ENCODE assay signal across 10 mouse cellular contexts in the genomic region with DNA sequence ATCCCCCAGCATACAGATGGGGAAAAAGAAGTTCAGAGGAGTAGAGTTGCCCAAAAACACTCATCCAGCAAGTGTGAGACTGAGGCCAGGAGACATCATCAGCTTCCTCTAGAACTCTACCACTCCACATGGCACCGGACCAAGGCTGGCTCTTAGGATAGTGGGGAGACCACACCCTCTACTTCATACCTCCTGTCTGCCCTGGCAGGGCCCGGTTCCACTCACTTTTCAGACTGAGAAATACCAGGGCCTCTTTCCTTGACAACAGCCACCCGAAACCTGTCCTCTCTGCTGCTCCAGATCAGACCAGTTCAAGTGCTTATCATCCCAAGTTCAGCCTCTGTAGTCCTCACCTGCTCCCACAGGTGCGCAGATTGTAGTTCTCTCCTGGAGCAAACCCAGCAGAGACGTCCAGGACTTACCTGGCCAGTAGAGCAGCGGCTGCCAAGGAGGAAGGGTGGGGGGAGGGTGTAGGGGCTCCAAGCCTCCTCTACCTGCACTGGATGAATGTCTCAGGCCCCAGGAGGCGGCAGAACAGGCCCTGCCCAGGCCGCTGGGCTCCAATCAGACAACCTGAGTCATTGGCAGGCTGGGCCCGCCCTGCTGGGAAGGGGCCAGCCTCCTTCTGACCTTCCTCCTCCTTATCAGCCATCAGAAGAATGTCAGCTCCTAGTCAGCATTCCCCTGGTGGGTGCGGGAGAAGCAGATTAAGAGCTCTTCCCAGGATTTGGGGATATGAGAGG. TPM values are rescaled to one million over a fixed set of nuclear protein-coding genes. Genes with fewer than 3 reads are reported as not detected.
DNase-seq lines count a peak whose midpoint lies in the region; ATAC-seq lines count a peak whose summit lies in the region.
"Had no signal": no experiment of that assay in that cellular context is flagged by ENCODE, and none has a peak within 500 bp of the region (broad histone marks: within the 10 kb centered on the region; RNA-seq: fewer than 3 reads in every experiment).

A gene (minus strand): TSS at position 452 of the 743 bp plus-strand sequence.

- H3K9ac ChIP-seq in heart, embryonic 15.5 days = no peak within 1 kb of the TSS
- H3K9ac ChIP-seq in forebrain, embryonic 16.5 days (replicated peaks; ENCODE audit: low read depth, low read length) = no peak within 1 kb of the TSS
- no peak within 1 kb of the TSS for H3K9ac ChIP-seq in hindbrain, embryonic 12.5 days
- no peak within 1 kb of the TSS for H3K9ac ChIP-seq in forebrain, embryonic 15.5 days (replicated peaks)
- H3K9ac ChIP-seq: limb, embryonic 13.5 days had no signal

- WGBS in heart, embryonic 15.5 days = 27% methylated on average over 10 of the region's 10 CpGs
- 20% methylated on average over 10 of the region's 10 CpGs for WGBS in forebrain, embryonic 16.5 days
- WGBS in hindbrain, embryonic 12.5 days = 23% methylated on average over 10 of the region's 10 CpGs
- whole genome bisulfite sequencing in forebrain, embryonic 15.5 days = 16% methylated on average over 10 of the region's 10 CpGs

- H3K36me3 ChIP-seq in heart, embryonic 15.5 days = no peaks in the 10 kb centered on the region
- no peaks in the 10 kb centered on the region for H3K36me3 ChIP-seq in forebrain, embryonic 16.5 days (ENCODE audit: control insufficient read depth, insufficient read depth)
- no peaks in the 10 kb centered on the region for H3K36me3 ChIP-seq in hindbrain, embryonic 12.5 days
- no peaks in the 10 kb centered on the region for H3K36me3 ChIP-seq in forebrain, embryonic 15.5 days
- H3K36me3 ChIP-seq: limb, embryonic 13.5 days had no signal

- no peak within 1 kb of the TSS for H3K4me3 ChIP-seq in heart, embryonic 15.5 days
- H3K4me3 ChIP-seq in forebrain, embryonic 16.5 days (replicated peaks; ENCODE audit: low read length) = no peak within 1 kb of the TSS
- H3K4me3 ChIP-seq in hindbrain, embryonic 12.5 days = no peak within 1 kb of the TSS
- H3K4me3 ChIP-seq in forebrain, embryonic 15.5 days = no peak within 1 kb of the TSS
- H3K4me3 ChIP-seq: limb, embryonic 13.5 days had no signal

- H3K27ac ChIP-seq in heart, embryonic 15.5 days = peak within 1 kb of the TSS; percentile 53
- H3K27ac ChIP-seq in forebrain, embryonic 16.5 days (ENCODE audit: low read length) = no peak within 1 kb of the TSS
- no peak within 1 kb of the TSS for H3K27ac ChIP-seq in hindbrain, embryonic 12.5 days
- H3K27ac ChIP-seq in forebrain, embryonic 15.5 days (replicated peaks) = no peak within 1 kb of the TSS
- H3K27ac ChIP-seq: limb, embryonic 13.5 days had no signal

- no peaks in the 10 kb centered on the region for H3K9me3 ChIP-seq in heart, embryonic 15.5 days (replicated peaks)
- no peaks in the 10 kb centered on the region for H3K9me3 ChIP-seq in forebrain, embryonic 16.5 days (ENCODE audit: control insufficient read depth, low read length)
- H3K9me3 ChIP-seq in hindbrain, embryonic 12.5 days (replicated peaks) = no peaks in the 10 kb centered on the region
- no peaks in the 10 kb centered on the region for H3K9me3 ChIP-seq in forebrain, embryonic 15.5 days
- H3K9me3 ChIP-seq: limb, embryonic 13.5 days had no signal

- H3K4me2 ChIP-seq in heart, embryonic 15.5 days = peak within 1 kb of the TSS; percentile 33
- H3K4me2 ChIP-seq in forebrain, embryonic 16.5 days (ENCODE audit: low read length) = no peak within 1 kb of the TSS
- H3K4me2 ChIP-seq in hindbrain, embryonic 12.5 days (replicated peaks) = no peak within 1 kb of the TSS
- H3K4me2 ChIP-seq in forebrain, embryonic 15.5 days (replicated peaks) = no peak within 1 kb of the TSS
- H3K4me2 ChIP-seq: limb, embryonic 13.5 days had no signal

- peak; percentile 35 for ATAC-seq in heart, embryonic 15.5 days (replicated peaks; ENCODE audit: insufficient number of reproducible peaks, insufficient read depth, low FRiP score, low read depth)
- no peak for ATAC-seq in forebrain, embryonic 16.5 days
- no peak for ATAC-seq in hindbrain, embryonic 12.5 days (ENCODE audit: low FRiP score)
- no peak for ATAC-seq in forebrain, embryonic 15.5 days (replicated peaks)
- ATAC-seq: CD4-positive, CD25-positive, alpha-beta regulatory T cell, adult 4 months had no signal

- H3K27me3 ChIP-seq in heart, embryonic 15.5 days = 0 out of 2 replicates have a peak, but pooled peaks cover 3% of the 10 kb centered on the region
- H3K27me3 ChIP-seq in forebrain, embryonic 16.5 days (replicated peaks; ENCODE audit: control insufficient read depth, insufficient read depth, low read length) = no peaks in the 10 kb centered on the region
- H3K27me3 ChIP-seq in hindbrain, embryonic 12.5 days = peaks cover 26% of the 10 kb centered on the region
- peaks cover 3% of the 10 kb centered on the region; the same call in 1 of the 2 replicates for H3K27me3 ChIP-seq in forebrain, embryonic 15.5 days

- peaks cover 54% of the 10 kb centered on the region for H3K4me1 ChIP-seq in heart, embryonic 15.5 days (replicated peaks)
- no peaks in the 10 kb centered on the region for H3K4me1 ChIP-seq in forebrain, embryonic 16.5 days (replicated peaks; ENCODE audit: control insufficient read depth, insufficient read depth, low read length)
- H3K4me1 ChIP-seq in hindbrain, embryonic 12.5 days = no peaks in the 10 kb centered on the region
- H3K4me1 ChIP-seq in forebrain, embryonic 15.5 days = 0 out of 2 replicates have a peak, but pooled peaks cover 5% of the 10 kb centered on the region

- DNase-seq in ovary, postnatal 36 days (ENCODE audit: low spot score) = peak; percentile 75
- no peak for DNase-seq in ovary, postnatal 10 days (ENCODE audit: low spot score)
- peak; percentile 62 to 79 for DNase-seq in kidney, postnatal 4 days
- DNase-seq in urinary bladder, postnatal 25 days (ENCODE audit: low spot score) = peak; percentile 51

RNA-seq across cellular contexts. Expression of the gene that starts here (rescaled TPM):
- 8.6 and 10.9 TPM in 2 replicates for polyA plus RNA-seq in heart, embryonic 15.5 days (2015; fragmentation: Nextera tagmentation; extraction: Ambion mirVana)
- polyA plus RNA-seq in forebrain, embryonic 16.5 days (2015; fragmentation: Nextera tagmentation; extraction: Ambion mirVana) = 2.3 and 2.8 TPM in 2 replicates
- 4.0 and 4.7 TPM in 2 replicates for polyA plus RNA-seq in hindbrain, embryonic 12.5 days (2016; fragmentation: Nextera tagmentation; extraction: Ambion mirVana)
- 1.5 and 1.9 TPM in 2 replicates for polyA plus RNA-seq in forebrain, embryonic 15.5 days (2015; fragmentation: Nextera tagmentation; extraction: Ambion mirVana)
